Comparison of ENCODE assay signal across 15 mouse cellular contexts in the genomic region with DNA sequence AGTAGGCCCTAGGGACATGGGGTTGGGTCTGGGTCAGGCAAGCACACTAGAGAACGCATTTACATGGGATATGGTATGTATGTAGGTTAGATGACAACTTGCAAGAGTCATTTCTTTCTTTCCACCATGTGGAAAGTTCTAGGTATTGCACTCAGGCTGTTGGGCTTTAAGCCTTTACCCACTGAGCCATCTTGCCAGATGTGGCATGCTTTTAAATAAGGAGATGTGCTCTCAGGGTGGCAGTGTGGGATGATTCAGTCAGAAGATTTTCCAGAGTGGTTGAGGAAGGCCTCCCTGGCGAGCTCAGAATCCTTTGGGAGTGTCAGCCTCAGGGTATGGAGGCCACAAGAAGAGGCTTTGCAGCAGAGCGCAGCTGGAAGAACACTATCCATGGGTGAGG.
DNase-seq lines count a peak whose midpoint lies in the region; ATAC-seq lines count a peak whose summit lies in the region.
"Had no signal": no experiment of that assay in that cellular context is flagged by ENCODE, and none has a peak within 500 bp of the region (broad histone marks: within the 10 kb centered on the region; RNA-seq: fewer than 3 reads in every experiment).

No protein-coding gene starts in this region.

- H3K27ac ChIP-seq in kidney, embryonic 14.5 days (ENCODE audit: low read depth, low read length) = no peak overlapping the region
- H3K27ac ChIP-seq in kidney, embryonic 16.5 days (ENCODE audit: low read length) = no peak overlapping the region
- peak overlapping the region; percentile 75 for H3K27ac ChIP-seq in embryonic facial prominence, embryonic 10.5 days (replicated peaks)
- H3K27ac ChIP-seq in hindbrain, embryonic 16.5 days (ENCODE audit: low read depth, low read length) = no peak overlapping the region
- H3K27ac ChIP-seq: forebrain, embryonic 12.5 days had no signal

- H3K4me3 ChIP-seq in kidney, embryonic 14.5 days (ENCODE audit: low read length) = no peak overlapping the region
- H3K4me3 ChIP-seq in kidney, embryonic 16.5 days (ENCODE audit: low read length) = no peak overlapping the region
- no peak overlapping the region for H3K4me3 ChIP-seq in embryonic facial prominence, embryonic 10.5 days
- H3K4me3 ChIP-seq in hindbrain, embryonic 16.5 days (ENCODE audit: low read length) = no peak overlapping the region
- H3K4me3 ChIP-seq: forebrain, embryonic 12.5 days; heart, embryonic 12.5 days had no signal

- peak; percentile 49; the same call in 1 of the 2 replicates for ATAC-seq in kidney, embryonic 14.5 days (ENCODE audit: low FRiP score, low TSS enrichment)
- no peak for ATAC-seq in kidney, embryonic 16.5 days (ENCODE audit: low FRiP score, low TSS enrichment)
- ATAC-seq in hindbrain, embryonic 16.5 days = 0 out of 2 replicates have a peak, but pooled peaks have one; percentile 8
- ATAC-seq in megakaryocyte-erythroid progenitor cell, adult 5-6 weeks (replicated peaks; ENCODE audit: low FRiP score, low TSS enrichment, poor library complexity, severe bottlenecking) = no peak

- whole genome bisulfite sequencing in kidney, embryonic 14.5 days = 67% methylated on average over 3 of the region's 3 CpGs
- 71% methylated on average over 3 of the region's 3 CpGs for WGBS in kidney, embryonic 16.5 days
- WGBS in embryonic facial prominence, embryonic 10.5 days = 52% methylated on average over 3 of the region's 3 CpGs
- 75% methylated on average over 3 of the region's 3 CpGs for WGBS in hindbrain, embryonic 16.5 days

- H3K4me2 ChIP-seq in kidney, embryonic 14.5 days (replicated peaks; ENCODE audit: low read depth, low read length) = no peak overlapping the region
- no peak overlapping the region for H3K4me2 ChIP-seq in kidney, embryonic 16.5 days (replicated peaks; ENCODE audit: low read depth, low read length)
- no peak overlapping the region for H3K4me2 ChIP-seq in hindbrain, embryonic 16.5 days (ENCODE audit: low read length)
- H3K4me2 ChIP-seq: forebrain, embryonic 12.5 days; heart, embryonic 12.5 days had no signal

- H3K36me3 ChIP-seq in kidney, embryonic 14.5 days (ENCODE audit: control insufficient read depth, insufficient read depth, low read length) = no peaks in the 10 kb centered on the region
- no peaks in the 10 kb centered on the region for H3K36me3 ChIP-seq in kidney, embryonic 16.5 days (ENCODE audit: insufficient read depth, low read length)
- H3K36me3 ChIP-seq in embryonic facial prominence, embryonic 10.5 days (replicated peaks) = no peaks in the 10 kb centered on the region
- H3K36me3 ChIP-seq in hindbrain, embryonic 16.5 days (ENCODE audit: control insufficient read depth, insufficient read depth, low read length) = no peaks in the 10 kb centered on the region
- H3K36me3 ChIP-seq: forebrain, embryonic 12.5 days; heart, embryonic 12.5 days had no signal

- no peaks in the 10 kb centered on the region for H3K4me1 ChIP-seq in kidney, embryonic 14.5 days (ENCODE audit: control insufficient read depth, insufficient read depth, low read length)
- H3K4me1 ChIP-seq in kidney, embryonic 16.5 days (ENCODE audit: insufficient read depth, low read length) = 0 out of 2 replicates have a peak, but pooled peaks cover 3% of the 10 kb centered on the region
- peaks cover 31% of the 10 kb centered on the region for H3K4me1 ChIP-seq in embryonic facial prominence, embryonic 10.5 days
- 0 out of 2 replicates have a peak, but pooled peaks cover 4% of the 10 kb centered on the region for H3K4me1 ChIP-seq in hindbrain, embryonic 16.5 days (ENCODE audit: control insufficient read depth, insufficient read depth, low read depth, low read length)

- H3K27me3 ChIP-seq in kidney, embryonic 14.5 days (ENCODE audit: control insufficient read depth, insufficient read depth, low read length) = no peaks in the 10 kb centered on the region
- H3K27me3 ChIP-seq in kidney, embryonic 16.5 days (ENCODE audit: insufficient read depth, low read length) = no peaks in the 10 kb centered on the region
- H3K27me3 ChIP-seq in embryonic facial prominence, embryonic 10.5 days (replicated peaks; ENCODE audit: low read depth, poor library complexity, severe bottlenecking) = peaks cover 29% of the 10 kb centered on the region
- H3K27me3 ChIP-seq in hindbrain, embryonic 16.5 days (replicated peaks; ENCODE audit: control insufficient read depth, insufficient read depth, low read length) = no peaks in the 10 kb centered on the region
- H3K27me3 ChIP-seq: forebrain, embryonic 12.5 days; heart, embryonic 12.5 days had no signal

- peak; percentile 74 for DNase-seq in 3T3-L1 (ENCODE audit: low read depth, low spot score)
- no peak for DNase-seq in embryonic facial prominence, embryonic 10.5 days (ENCODE audit: low spot score)
- no peak for DNase-seq in ovary, postnatal 10 days (ENCODE audit: low spot score)
- DNase-seq in liver = no peak
- DNase-seq: adrenal gland, postnatal 25 days; heart, postnatal 4 days; kidney, adult 9 months; lung, postnatal 36 days; midbrain, embryonic 14.5 days had no signal

- no peak overlapping the region for H3K9ac ChIP-seq in kidney, embryonic 14.5 days (ENCODE audit: low read depth, low read length)
- no peak overlapping the region for H3K9ac ChIP-seq in kidney, embryonic 16.5 days (replicated peaks; ENCODE audit: low read length)
- H3K9ac ChIP-seq in hindbrain, embryonic 16.5 days (ENCODE audit: low read depth, low read length) = no peak overlapping the region
- H3K9ac ChIP-seq: forebrain, embryonic 12.5 days; heart, embryonic 12.5 days had no signal

- H3K9me3 ChIP-seq in kidney, embryonic 14.5 days (ENCODE audit: control insufficient read depth, low read length) = no peaks in the 10 kb centered on the region
- no peaks in the 10 kb centered on the region for H3K9me3 ChIP-seq in kidney, embryonic 16.5 days (ENCODE audit: low read length)
- H3K9me3 ChIP-seq in embryonic facial prominence, embryonic 10.5 days = no peaks in the 10 kb centered on the region
- no peaks in the 10 kb centered on the region for H3K9me3 ChIP-seq in hindbrain, embryonic 16.5 days (ENCODE audit: control insufficient read depth, low read length)
- H3K9me3 ChIP-seq: forebrain, embryonic 12.5 days had no signal

Comparison
In these comparisons a context has a peak if more than half of its experiments do, and no peak if none do; other contexts are left out.
1. ATAC-seq: peak in kidney, embryonic 14.5 days (single experiment) and hindbrain, embryonic 16.5 days (single experiment); none in kidney, embryonic 16.5 days (single experiment) and megakaryocyte-erythroid progenitor cell, adult 5-6 weeks (single experiment).